Mouse (Mus musculus): ENCODE data around the gene Ak5.

- TF ChIP-seq CTCF (IDR thresholded peaks at IDR 0.05; ENCODE audit: low read depth), result no peak
- no peak for TF ChIP-seq EP300 (optimal IDR thresholded peaks at IDR 0.05)
Observed at GRCm38 (mm10) chr3:152577763-152578162, 90.4 kb downstream of the Ak5 start.

All from stomach, postnatal 0 days (tissue).